Mouse (Mus musculus) olfactory bulb, adult 2 months (tissue): ENCODE measurements at regions not wholly inside any gene's neighbourhood (a gene's known extent, or its start where the extent isn't known, plus 50 kb on each side); places are given as distances from the start of the nearest gene placed in this dataset.

Experiments
- CTCF ChIP-seq: fragments of 200-500 bp; IDR thresholded peaks from 2 replicates; pipeline ENCODE4 v1.5.1; 2012; ENCODE audit warnings: low read depth, mild to moderate bottlenecking, low read length, moderate library complexity; ENCODE audit not compliant: insufficient read depth
- POLR2A ChIP-seq: fragments of 200-500 bp; IDR thresholded peaks from 2 replicates; pipeline ENCODE4 v1.6.1; 2012; ENCODE audit warnings: mild to moderate bottlenecking, low read depth, low read length, moderate library complexity; ENCODE audit not compliant: insufficient read depth

DNA sequence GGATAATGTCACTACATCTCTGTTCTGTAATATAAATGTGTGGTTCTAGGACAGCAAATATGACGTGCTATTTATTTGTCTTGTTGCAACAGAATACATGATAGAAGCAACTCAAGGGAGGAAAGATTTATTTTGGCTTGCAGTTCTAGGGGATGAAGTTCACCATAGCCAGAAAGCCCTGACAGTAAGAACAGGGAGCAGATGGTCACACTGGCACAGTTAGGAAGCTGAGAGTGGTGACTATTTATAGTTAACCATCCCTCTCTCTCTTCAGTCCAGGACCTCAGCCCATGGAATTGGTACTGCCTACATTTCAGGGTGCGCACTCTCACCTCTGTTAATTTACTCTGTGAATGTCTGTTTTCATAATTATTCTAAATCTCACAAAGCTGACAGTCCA, 678.5 kb upstream of the Gm19410 start:
- TF ChIP-seq CTCF: no peak
- TF ChIP-seq POLR2A: no peak
